Mouse (Mus musculus) liver (tissue): ENCODE data around the gene Sebox.
A peak's percentile ranks its signal among the peaks of the same experiment; 100 is the strongest.
"Not testable (repeated sequence)": the region's sequence is repeated elsewhere in the genome, so short reads cannot be mapped to it uniquely, and the experiment has no call there.

Source experiments
- DNase-seq: peaks from one replicate; pipeline ENCODE4 v3.0.0-alpha.2; 2020; ENCODE audit warnings: mixed read lengths

Sebox gene

DNA sequence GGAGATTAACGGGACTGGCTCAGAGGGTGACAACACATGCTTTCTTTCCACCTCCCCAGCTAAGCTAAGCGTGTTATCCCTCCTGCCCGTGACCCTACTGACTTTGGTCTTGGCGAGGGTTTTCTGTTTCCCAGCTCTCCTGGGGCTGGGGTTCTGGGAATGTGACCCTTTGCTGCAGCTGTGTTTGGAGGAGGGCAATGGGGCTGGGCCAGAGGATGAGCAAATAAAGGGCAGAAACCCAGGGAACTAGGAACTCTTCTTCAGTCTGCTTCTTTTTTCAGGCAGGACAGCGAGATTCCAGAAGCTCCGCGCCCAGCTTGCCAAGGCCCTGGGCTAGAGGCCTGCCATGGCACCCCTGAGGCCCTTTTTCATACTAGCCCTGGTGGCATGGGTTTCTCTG is 4.2 kb upstream of the Sebox start, which contains the start of gene Vtn:
Gene Vtn, plus strand, starts transcription at position 88 of the 400 bp plus-strand sequence.
- DNase-seq = peak; percentile 38

DNA sequence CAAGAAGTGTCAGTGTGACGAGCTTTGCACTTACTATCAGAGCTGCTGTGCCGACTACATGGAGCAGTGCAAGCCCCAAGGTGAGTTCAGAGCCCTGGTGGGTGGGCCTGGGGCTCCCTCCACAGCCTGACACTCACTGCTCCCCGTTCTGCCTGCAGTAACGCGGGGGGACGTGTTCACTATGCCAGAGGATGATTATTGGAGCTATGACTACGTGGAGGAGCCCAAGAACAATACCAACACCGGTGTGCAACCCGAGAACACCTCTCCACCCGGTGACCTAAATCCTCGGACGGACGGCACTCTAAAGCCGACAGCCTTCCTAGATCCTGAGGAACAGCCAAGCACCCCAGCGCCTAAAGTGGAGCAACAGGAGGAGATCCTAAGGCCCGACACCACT is 3.7 kb upstream of the Sebox start:
- no peak for DNase-seq

GRCm38 (mm10) chr11:78500623-78501202 is 2.5 kb upstream of the Sebox start:
- peak; percentile 35 for DNase-seq

DNA sequence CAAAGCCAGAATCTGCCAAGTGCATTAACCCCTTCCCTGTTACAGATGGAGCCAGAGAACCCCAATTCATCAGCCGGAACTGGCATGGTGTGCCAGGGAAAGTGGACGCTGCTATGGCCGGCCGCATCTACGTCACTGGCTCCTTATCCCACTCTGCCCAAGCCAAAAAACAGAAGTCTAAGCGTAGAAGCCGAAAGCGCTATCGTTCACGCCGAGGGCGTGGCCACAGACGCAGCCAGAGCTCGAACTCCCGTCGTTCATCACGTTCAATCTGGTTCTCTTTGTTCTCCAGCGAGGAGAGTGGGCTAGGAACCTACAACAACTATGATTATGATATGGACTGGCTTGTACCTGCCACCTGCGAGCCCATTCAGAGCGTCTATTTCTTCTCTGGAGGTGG is 1.7 kb upstream of the Sebox start:
- no peak for DNase-seq

DNA sequence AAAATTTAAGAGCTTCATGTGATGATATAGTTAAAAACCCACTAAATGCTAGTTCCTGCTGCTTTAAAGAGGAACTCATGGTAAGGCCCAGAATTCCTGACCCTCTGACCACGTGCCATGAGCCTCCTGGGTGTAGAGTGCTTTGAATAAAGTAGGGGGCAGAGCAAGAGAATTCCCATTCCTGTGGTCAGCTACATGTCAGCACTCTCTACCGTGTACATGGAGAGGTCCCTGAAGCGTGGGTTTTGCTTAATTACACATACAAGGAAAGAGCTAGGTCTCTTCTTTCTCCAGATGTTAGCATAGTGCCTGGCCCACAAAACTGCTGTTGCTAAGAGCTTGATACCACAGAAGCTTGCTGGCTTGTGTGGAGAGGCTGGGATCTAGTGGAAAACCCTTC is 2.2 kb downstream of the Sebox start:
- DNase-seq = no peak

- no peak for DNase-seq
These were observed 5.9 kb downstream of the Sebox start for GRCm38 (mm10) chr11:78509148-78509547.

DNA sequence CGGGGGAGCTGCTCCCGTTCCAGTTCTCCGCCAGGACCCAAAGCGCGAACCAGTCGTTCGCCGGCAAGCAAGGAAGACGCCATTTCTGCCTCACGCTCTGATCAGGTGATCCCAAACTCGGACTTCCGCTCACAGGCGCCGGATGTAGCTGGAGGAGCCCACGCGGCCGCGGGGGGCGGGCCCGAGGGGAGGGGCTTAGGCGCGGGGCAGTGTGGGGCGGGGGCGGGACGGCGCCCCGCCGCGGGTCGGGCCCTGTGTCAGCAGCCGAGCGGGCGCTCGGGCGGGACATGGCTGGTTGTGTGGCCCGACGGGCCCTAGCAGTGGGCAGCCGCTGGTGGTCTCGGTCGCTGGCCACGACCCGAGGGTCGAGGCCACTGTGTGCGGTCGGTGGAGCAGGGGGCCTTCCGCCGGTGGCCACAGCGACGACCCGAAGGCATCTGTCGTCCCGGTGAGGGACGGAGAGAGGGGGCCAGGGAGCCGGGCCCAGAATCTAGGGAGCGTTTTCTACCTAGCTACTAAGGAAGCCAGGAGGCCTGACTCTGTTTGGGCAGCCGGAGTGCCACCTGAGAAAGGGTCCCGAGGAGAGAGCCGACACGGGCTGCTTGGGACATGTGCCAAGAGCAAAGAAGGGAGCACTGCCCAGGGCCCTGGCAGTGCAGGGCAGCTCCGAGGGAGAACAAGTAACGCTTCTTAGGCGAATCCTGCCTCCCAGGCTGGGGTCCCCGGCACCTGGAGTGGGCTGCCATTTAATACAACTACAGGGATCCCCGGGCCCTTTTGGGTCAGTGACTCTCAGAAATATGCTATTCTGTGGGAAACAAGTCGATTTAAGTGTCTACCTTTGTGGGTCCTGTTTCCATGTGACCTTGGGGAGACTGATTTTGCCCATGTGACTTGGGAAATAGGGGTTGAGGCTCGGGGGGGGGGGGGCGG is 9.0 kb downstream of the Sebox start, which contains the start of the genes Tmem199 and Poldip2:
Gene Tmem199, minus strand, starts transcription at position 148 of the 933 bp plus-strand sequence.
Gene Poldip2, plus strand, starts transcription at position 169 of the 933 bp plus-strand sequence.
- DNase-seq = peak; percentile 92

- DNase-seq = no peak
These were observed 10.0 kb downstream of the Sebox start for GRCm38 (mm10) chr11:78513106-78513790.

DNA sequence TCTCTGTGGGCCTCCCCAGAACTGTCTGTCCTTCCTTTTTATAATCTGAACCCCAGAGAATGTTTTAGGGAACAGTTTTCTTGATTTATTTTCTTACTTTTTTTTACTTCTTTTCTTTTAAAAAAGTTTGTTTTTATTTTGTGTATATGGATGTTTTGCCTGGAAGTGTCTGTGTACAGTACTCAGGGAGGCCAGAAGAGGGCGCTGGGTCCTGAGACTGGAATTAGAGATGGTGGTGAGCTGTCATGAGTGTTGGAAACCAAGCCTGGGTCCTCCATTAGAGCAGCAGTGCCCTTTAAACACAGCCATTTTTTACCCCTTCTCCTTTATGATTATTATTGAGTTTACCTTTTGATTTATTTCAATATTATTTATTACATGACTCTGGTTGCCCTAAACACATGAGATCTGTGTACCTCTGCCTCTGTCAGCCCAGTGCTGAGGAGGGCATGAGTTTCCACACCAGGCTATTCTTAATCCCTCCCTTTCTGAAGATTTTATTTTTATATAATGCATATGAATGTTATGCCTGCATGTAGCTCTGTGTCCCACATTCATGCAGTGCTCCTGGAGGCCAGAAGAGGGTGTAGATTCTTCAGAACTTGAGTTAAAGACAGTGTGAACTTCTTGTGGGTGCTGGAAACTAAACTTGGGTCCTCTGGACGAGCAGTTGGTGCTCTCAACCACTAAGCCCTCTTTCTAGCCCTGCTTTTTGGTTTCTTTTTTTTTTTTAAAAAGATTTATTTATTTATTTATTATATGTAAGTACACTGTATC is 12.5 kb downstream of the Sebox start:
- peak; percentile 39 for DNase-seq

GRCm38 (mm10) chr11:78518931-78519330 is 15.7 kb downstream of the Sebox start:
- no peak for DNase-seq

DNA sequence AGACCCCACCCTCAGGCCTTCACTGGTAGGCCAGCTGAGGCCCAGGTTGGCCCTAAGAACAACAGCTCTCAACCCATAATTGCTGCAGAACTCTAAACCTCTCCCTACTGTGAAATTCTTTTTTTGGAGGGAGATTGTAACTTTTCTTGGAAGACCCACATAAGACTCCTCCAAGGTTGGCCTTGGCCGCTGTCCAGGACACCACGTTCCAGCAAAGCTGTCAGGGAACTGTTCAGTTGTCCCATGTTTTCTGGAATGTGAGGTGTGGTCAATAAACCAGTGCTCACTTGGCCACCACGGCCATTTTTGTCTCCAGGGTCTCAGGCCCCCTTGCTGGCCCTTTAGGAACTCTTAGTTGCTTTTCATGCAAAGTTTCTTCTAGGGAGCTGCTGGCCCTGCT is 18.6 kb downstream of the Sebox start:
- DNase-seq = no peak

GRCm38 (mm10) chr11:78522481-78522997 is 19.3 kb downstream of the Sebox start:
- DNase-seq = no peak

DNA sequence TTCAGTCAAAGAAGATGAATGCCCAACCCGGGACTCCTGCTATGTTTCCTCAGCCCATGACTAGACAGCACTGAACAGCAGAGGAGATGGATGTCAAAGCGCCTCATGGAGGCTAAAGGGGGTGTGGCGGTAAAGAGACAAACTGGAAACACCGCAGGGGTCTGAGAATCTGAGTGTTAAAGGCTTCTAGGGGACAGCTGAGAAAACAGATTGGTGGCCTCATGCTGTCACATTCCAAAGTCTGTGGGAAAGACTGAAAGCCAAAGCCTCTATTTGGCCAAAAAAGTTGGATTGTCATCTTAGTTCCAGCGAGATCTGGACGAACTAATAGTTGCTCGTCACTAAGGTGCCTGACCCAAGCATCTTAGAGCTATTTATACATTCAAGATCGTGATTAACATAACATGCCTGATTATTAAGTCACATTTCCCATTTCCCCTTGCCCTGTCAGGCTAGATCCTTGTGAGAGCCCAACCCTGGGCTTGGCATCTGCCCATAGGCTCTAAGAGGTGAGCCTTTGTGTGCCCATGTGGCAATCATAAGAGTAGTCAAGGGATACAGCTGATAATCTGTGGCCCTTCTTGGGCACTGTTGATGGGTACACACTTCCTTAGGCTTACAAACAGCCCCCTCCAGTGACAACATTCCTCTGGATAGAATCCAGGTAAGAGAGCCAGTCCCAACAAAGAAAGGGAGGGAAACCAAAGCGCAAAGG is 20.2 kb downstream of the Sebox start:
- no peak for DNase-seq

DNA sequence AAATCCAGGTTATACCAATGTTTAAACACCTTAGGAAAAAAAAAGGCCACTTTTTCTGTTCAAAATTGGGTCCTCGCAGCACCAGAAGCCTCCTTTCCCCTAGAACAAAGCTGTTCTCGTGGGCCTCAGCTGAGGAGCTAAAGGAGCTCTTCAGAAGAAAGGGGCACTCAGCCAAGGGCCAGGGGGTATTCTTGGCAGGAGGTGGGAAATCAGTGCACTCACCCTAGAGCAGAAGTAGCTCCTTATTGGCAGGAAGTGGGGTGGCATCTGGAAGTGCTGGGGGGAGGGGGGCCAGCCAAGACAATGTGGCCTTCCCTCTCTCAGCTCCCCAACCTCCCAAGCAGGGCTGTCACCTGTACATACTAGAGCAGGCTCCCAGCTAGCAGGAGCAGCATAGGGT is 21.6 kb downstream of the Sebox start:
- no peak for DNase-seq

DNA sequence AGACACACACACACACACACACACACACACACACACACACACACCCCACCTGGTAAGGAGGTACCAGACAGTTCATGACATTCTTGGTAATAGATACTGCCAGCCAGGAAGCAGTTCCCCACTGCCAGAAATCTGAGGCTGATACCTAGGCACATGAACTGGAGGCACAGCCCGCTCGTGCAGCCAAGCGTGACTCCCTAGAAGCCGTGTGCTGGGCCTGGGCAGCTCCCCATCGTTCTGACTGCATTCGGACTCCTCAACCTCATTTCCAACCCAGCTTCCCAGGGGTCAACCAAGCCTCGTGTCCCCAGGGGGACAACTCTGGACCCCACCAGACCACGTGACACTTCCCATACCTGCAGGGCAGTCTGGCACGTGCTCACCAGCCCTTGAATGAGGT is 25.5 kb downstream of the Sebox start:
- DNase-seq = no peak

GRCm38 (mm10) chr11:78530001-78530400 is 26.8 kb downstream of the Sebox start:
- no peak for DNase-seq

GRCm38 (mm10) chr11:78531046-78531445 is 27.8 kb downstream of the Sebox start:
- no peak for DNase-seq

GRCm38 (mm10) chr11:78531515-78531914 is 28.3 kb downstream of the Sebox start:
- not testable (repeated sequence) for DNase-seq

DNA sequence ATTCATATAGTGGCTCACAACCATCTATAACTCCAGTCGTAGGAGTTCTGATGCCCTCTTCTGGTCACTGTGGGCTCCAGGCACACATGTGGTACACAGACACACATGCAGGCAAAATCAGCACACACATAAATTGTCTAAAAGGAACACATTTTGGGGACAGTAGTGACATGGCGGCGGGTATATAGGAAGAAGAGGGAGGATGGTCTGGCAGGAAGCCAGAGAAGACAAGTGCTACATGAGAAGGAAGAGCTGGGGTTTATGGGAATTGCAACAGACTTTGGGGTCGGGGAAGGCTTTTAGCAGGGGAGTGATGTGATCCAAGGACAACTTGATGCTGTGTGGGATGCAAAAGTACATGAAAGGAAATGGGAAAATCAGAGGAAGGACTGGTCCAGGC is 31.3 kb downstream of the Sebox start:
- no peak for DNase-seq

DNA sequence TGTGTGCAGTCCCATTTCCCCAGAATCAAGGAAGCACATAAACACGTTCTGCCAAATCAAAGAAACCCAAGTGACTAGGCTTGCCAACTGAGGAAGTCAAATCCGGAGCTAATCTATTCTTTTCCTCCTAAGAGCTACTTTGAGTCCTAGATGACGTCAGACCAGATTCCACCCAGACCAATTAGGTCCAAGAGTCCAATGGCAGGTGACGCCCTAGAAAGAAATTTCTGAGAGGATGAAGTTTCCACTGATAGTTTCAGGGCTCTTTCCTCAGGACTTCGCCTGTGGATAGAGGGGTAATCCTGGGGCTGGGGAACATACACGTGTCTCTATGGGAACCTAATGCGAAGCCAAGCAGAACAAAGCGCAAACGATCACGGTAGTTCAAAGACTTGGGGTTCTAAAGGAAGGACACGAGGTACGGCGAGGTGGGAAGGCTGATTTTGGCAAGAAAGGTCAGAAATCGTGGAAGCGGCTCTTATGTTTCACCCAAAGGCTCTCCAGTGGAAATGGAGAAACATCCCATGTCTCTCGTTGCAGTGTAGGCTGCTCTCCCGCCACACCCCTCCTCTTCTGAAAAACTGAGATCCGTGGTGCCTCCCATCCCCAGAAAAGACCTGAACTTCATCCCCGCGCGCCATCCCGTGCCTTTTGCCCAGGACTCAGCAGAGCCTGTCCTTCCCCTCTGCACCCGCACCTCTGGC is 32.3 kb downstream of the Sebox start:
- DNase-seq = no peak

DNA sequence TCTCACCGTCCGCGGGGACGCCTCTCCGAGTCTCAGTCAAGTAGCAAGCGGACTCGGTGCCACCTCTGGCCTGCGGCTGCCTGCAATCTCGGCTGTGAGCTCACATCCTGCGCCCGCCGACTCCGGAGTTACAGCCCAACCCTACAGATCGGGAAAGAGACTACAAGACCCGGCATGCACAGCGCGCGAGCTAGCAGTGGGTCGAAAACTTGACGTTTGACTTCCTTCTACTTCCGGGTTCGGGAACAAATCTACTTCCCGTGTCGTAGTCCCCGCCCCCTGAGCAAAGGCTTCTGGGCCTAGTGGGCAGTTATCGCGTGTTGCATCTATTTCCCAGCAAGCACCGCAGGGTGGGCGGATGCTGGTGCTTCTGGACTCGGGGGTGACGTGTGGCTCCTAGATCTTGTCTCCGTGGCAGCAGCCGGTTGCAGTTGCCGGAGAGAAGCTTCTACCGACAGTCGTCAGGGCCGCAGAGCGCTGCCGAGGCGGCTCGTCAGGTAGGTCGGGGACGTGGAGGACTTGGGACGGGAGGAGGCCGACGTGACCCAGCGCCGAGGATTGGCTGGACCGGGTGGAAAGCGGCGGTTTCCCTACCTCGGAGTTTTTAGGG is 32.9 kb downstream of the Sebox start, which contains the start of the genes Tnfaip1 and Ift20:
Gene Tnfaip1, minus strand, starts transcription at position 253 of the 610 bp plus-strand sequence.
Gene Ift20, plus strand, starts transcription at position 282 of the 610 bp plus-strand sequence.
- DNase-seq = peak; percentile 98
